Mouse (Mus musculus): ENCODE measurements around the gene Tmem132d. TPM values are rescaled to one million over a fixed set of nuclear protein-coding genes. Genes with fewer than 3 reads are reported as not detected.

Gene Tmem132d
- polyA plus RNA-seq, 1 experiment from 2014 or later, result not detected

GRCm38 (mm10) chr5:128348835-128349234 lies 84.0 kb downstream of the Tmem132d start:
- Histone ChIP-seq H3K27ac (ENCODE audit: low read depth, low read length) (no peak overlapping the region), H3K36me3 (ENCODE audit: control insufficient read depth, insufficient read depth) (no peaks in the 10 kb centered on the region), H3K27me3 (replicated peaks; ENCODE audit: control insufficient read depth, insufficient read depth, low read length) (no peaks in the 10 kb centered on the region), H3K4me3 (ENCODE audit: low read depth, low read length) (no peak overlapping the region), H3K9ac (ENCODE audit: low read depth, low read length) (no peak overlapping the region), H3K4me2 (replicated peaks; ENCODE audit: low read depth) (no peak overlapping the region), H3K4me1 (replicated peaks; ENCODE audit: control insufficient read depth, insufficient read depth, low read length) (no peaks in the 10 kb centered on the region), H3K9me3 (ENCODE audit: control insufficient read depth) (no peaks in the 10 kb centered on the region)
- WGBS, result 33% methylated on average over 2 of the region's 2 CpGs
- no peak for TF ChIP-seq CTCF (IDR thresholded peaks at IDR 0.05; ENCODE audit: low read depth)
- no peak for ATAC-seq

GRCm38 (mm10) chr5:128336841-128337240 lies 96.0 kb downstream of the Tmem132d start:
- no peak for TF ChIP-seq CTCF (IDR thresholded peaks at IDR 0.05; ENCODE audit: low read depth)
- Histone ChIP-seq H3K36me3 (ENCODE audit: control insufficient read depth, insufficient read depth) (no peaks in the 10 kb centered on the region), H3K4me3 (ENCODE audit: low read depth, low read length) (no peak overlapping the region), H3K9me3 (ENCODE audit: control insufficient read depth) (no peaks in the 10 kb centered on the region), H3K27me3 (replicated peaks; ENCODE audit: control insufficient read depth, insufficient read depth, low read length) (no peaks in the 10 kb centered on the region), H3K4me2 (replicated peaks; ENCODE audit: low read depth) (no peak overlapping the region), H3K27ac (ENCODE audit: low read depth, low read length) (no peak overlapping the region), H3K4me1 (replicated peaks; ENCODE audit: control insufficient read depth, insufficient read depth, low read length) (no peaks in the 10 kb centered on the region), H3K9ac (ENCODE audit: low read depth, low read length) (no peak overlapping the region)
- ATAC-seq, result no peak
- 60% methylated on average over 7 of the region's 7 CpGs for WGBS

- 77% methylated on average over 7 of the region's 7 CpGs for WGBS
- no peak overlapping the region for H3K27ac ChIP-seq (ENCODE audit: low read depth, low read length)
- no peaks in the 10 kb centered on the region for H3K4me1 ChIP-seq (replicated peaks; ENCODE audit: control insufficient read depth, insufficient read depth, low read length)
- H3K27me3 ChIP-seq (replicated peaks; ENCODE audit: control insufficient read depth, insufficient read depth, low read length), result no peaks in the 10 kb centered on the region
- no peak for ATAC-seq
- no peaks in the 10 kb centered on the region for H3K36me3 ChIP-seq (ENCODE audit: control insufficient read depth, insufficient read depth)
- no peak overlapping the region for H3K9ac ChIP-seq (ENCODE audit: low read depth, low read length)
- H3K9me3 ChIP-seq (ENCODE audit: control insufficient read depth), result no peaks in the 10 kb centered on the region
- H3K4me3 ChIP-seq (ENCODE audit: low read depth, low read length), result no peak overlapping the region
- H3K4me2 ChIP-seq (replicated peaks; ENCODE audit: low read depth), result no peak overlapping the region
- no peak for TF ChIP-seq CTCF (IDR thresholded peaks at IDR 0.05; ENCODE audit: low read depth)
Measured at GRCm38 (mm10) chr5:128332766-128333165, 100.1 kb downstream of the Tmem132d start.

- no peak overlapping the region for H3K4me3 ChIP-seq (ENCODE audit: low read depth, low read length)
- no peaks in the 10 kb centered on the region for H3K36me3 ChIP-seq (ENCODE audit: control insufficient read depth, insufficient read depth)
- H3K27me3 ChIP-seq (replicated peaks; ENCODE audit: control insufficient read depth, insufficient read depth, low read length), result no peaks in the 10 kb centered on the region
- ATAC-seq, result no peak
- H3K9me3 ChIP-seq (ENCODE audit: control insufficient read depth), result no peaks in the 10 kb centered on the region
- H3K4me1 ChIP-seq (replicated peaks; ENCODE audit: control insufficient read depth, insufficient read depth, low read length), result no peaks in the 10 kb centered on the region
- 74% methylated on average over 8 of the region's 8 CpGs for WGBS
- no peak overlapping the region for H3K27ac ChIP-seq (ENCODE audit: low read depth, low read length)
- H3K4me2 ChIP-seq (replicated peaks; ENCODE audit: low read depth), result no peak overlapping the region
- TF ChIP-seq CTCF (IDR thresholded peaks at IDR 0.05; ENCODE audit: low read depth), result no peak
- no peak overlapping the region for H3K9ac ChIP-seq (ENCODE audit: low read depth, low read length)
Measured at GRCm38 (mm10) chr5:128330351-128330750, 102.5 kb downstream of the Tmem132d start.

- Histone ChIP-seq H3K27me3 (replicated peaks; ENCODE audit: control insufficient read depth, insufficient read depth, low read length) (no peaks in the 10 kb centered on the region), H3K9me3 (ENCODE audit: control insufficient read depth) (no peaks in the 10 kb centered on the region), H3K4me2 (replicated peaks; ENCODE audit: low read depth) (no peak overlapping the region), H3K4me1 (replicated peaks; ENCODE audit: control insufficient read depth, insufficient read depth, low read length) (no peaks in the 10 kb centered on the region), H3K9ac (ENCODE audit: low read depth, low read length) (no peak overlapping the region), H3K4me3 (ENCODE audit: low read depth, low read length) (no peak overlapping the region), H3K36me3 (ENCODE audit: control insufficient read depth, insufficient read depth) (no peaks in the 10 kb centered on the region), H3K27ac (ENCODE audit: low read depth, low read length) (no peak overlapping the region)
- no peak for ATAC-seq
- 41% methylated on average over 2 of the region's 2 CpGs for WGBS
- TF ChIP-seq CTCF (IDR thresholded peaks at IDR 0.05; ENCODE audit: low read depth), result no peak
Measured at GRCm38 (mm10) chr5:128302387-128302786, 130.5 kb downstream of the Tmem132d start.

GRCm38 (mm10) chr5:128291191-128291590 lies 141.7 kb downstream of the Tmem132d start:
- H3K4me1 ChIP-seq (replicated peaks; ENCODE audit: control insufficient read depth, insufficient read depth, low read length), result no peaks in the 10 kb centered on the region
- WGBS, result 27% methylated on average over 2 of the region's 2 CpGs
- no peak for TF ChIP-seq CTCF (IDR thresholded peaks at IDR 0.05; ENCODE audit: low read depth)

GRCm38 (mm10) chr5:128273255-128273654 lies 159.6 kb downstream of the Tmem132d start:
- WGBS, result 62% methylated on average over 6 of the region's 6 CpGs
- Histone ChIP-seq H3K36me3 (ENCODE audit: control insufficient read depth, insufficient read depth) (no peaks in the 10 kb centered on the region), H3K4me2 (replicated peaks; ENCODE audit: low read depth) (no peak overlapping the region), H3K27me3 (replicated peaks; ENCODE audit: control insufficient read depth, insufficient read depth, low read length) (no peaks in the 10 kb centered on the region), H3K9ac (ENCODE audit: low read depth, low read length) (no peak overlapping the region), H3K4me3 (ENCODE audit: low read depth, low read length) (no peak overlapping the region), H3K27ac (ENCODE audit: low read depth, low read length) (no peak overlapping the region), H3K4me1 (replicated peaks; ENCODE audit: control insufficient read depth, insufficient read depth, low read length) (no peaks in the 10 kb centered on the region), H3K9me3 (ENCODE audit: control insufficient read depth) (no peaks in the 10 kb centered on the region)
- TF ChIP-seq CTCF (IDR thresholded peaks at IDR 0.05; ENCODE audit: low read depth), result no peak
- ATAC-seq, result no peak

More at GRCm38 (mm10) chr5:128291191-128291590, 141.7 kb downstream of the Tmem132d start:
- Histone ChIP-seq H3K27me3 (replicated peaks; ENCODE audit: control insufficient read depth, insufficient read depth, low read length) (no peaks in the 10 kb centered on the region), H3K4me3 (ENCODE audit: low read depth, low read length) (no peak overlapping the region), H3K27ac (ENCODE audit: low read depth, low read length) (no peak overlapping the region), H3K9me3 (ENCODE audit: control insufficient read depth) (no peaks in the 10 kb centered on the region), H3K36me3 (ENCODE audit: control insufficient read depth, insufficient read depth) (no peaks in the 10 kb centered on the region), H3K9ac (ENCODE audit: low read depth, low read length) (no peak overlapping the region), H3K4me2 (replicated peaks; ENCODE audit: low read depth) (no peak overlapping the region)
- no peak for ATAC-seq

All from intestine, postnatal 0 days (tissue).